Mouse (Mus musculus): ENCODE data around the gene Disc1. TPM values are rescaled to one million over a fixed set of nuclear protein-coding genes. Genes with fewer than 3 reads are reported as not detected.
A peak's percentile ranks its signal among the peaks of the same experiment; 100 is the strongest.

The Disc1 gene
- polyA plus RNA-seq, 1 experiment from 2014 or later: 0.94 TPM

GRCm38 (mm10) chr8:125074141-125074540, 20.1 kb downstream of the Disc1 start:
- ATAC-seq (ENCODE audit: insufficient read depth, low FRiP score, low TSS enrichment) (no peak), DNase-seq (ENCODE audit: low spot score) (no peak)
- 93% methylated on average over 10 of the region's 10 CpGs for WGBS
- H3K36me3 ChIP-seq (ENCODE audit: control insufficient read depth, insufficient read depth, low read length): no peaks in the 10 kb centered on the region
- no peak overlapping the region for H3K4me3 ChIP-seq (ENCODE audit: low read depth, low read length)
- H3K9me3 ChIP-seq (ENCODE audit: control insufficient read depth, low read length): no peaks in the 10 kb centered on the region
- no peak overlapping the region for H3K4me2 ChIP-seq (ENCODE audit: low read depth)
- peaks cover 2% of the 10 kb centered on the region; the same call in 1 of the 2 replicates for H3K4me1 ChIP-seq (ENCODE audit: control insufficient read depth, insufficient read depth, low read length)
- no peaks in the 10 kb centered on the region for H3K27me3 ChIP-seq (ENCODE audit: control insufficient read depth, insufficient read depth, low read length)
- H3K27ac ChIP-seq (ENCODE audit: low read depth, low read length): no peak overlapping the region
- H3K9ac ChIP-seq (ENCODE audit: low read length): no peak overlapping the region

- no peak overlapping the region for H3K4me2 ChIP-seq (ENCODE audit: low read depth)
- H3K36me3 ChIP-seq (ENCODE audit: control insufficient read depth, insufficient read depth, low read length): no peaks in the 10 kb centered on the region
- H3K4me1 ChIP-seq (ENCODE audit: control insufficient read depth, insufficient read depth, low read length): peaks cover 2% of the 10 kb centered on the region; the same call in 1 of the 2 replicates
- H3K27me3 ChIP-seq (ENCODE audit: control insufficient read depth, insufficient read depth, low read length): no peaks in the 10 kb centered on the region
- no peaks in the 10 kb centered on the region for H3K9me3 ChIP-seq (ENCODE audit: control insufficient read depth, low read length)
- ATAC-seq (ENCODE audit: insufficient read depth, low FRiP score, low TSS enrichment): no peak
- DNase-seq (ENCODE audit: low spot score): no peak
- no peak overlapping the region for H3K27ac ChIP-seq (ENCODE audit: low read depth, low read length)
- no peak overlapping the region for H3K4me3 ChIP-seq (ENCODE audit: low read depth, low read length)
- WGBS: 88% methylated on average over 2 of the region's 2 CpGs
- H3K9ac ChIP-seq (ENCODE audit: low read length): no peak overlapping the region
Measured at GRCm38 (mm10) chr8:125074581-125074980, 20.6 kb downstream of the Disc1 start.

- 88% methylated on average over 4 of the region's 4 CpGs for WGBS
- no peak overlapping the region for H3K4me3 ChIP-seq (ENCODE audit: low read depth, low read length)
- ATAC-seq (ENCODE audit: insufficient read depth, low FRiP score, low TSS enrichment): no peak
- peaks cover 2% of the 10 kb centered on the region; the same call in 1 of the 2 replicates for H3K4me1 ChIP-seq (ENCODE audit: control insufficient read depth, insufficient read depth, low read length)
- H3K36me3 ChIP-seq (ENCODE audit: control insufficient read depth, insufficient read depth, low read length): no peaks in the 10 kb centered on the region
- no peak overlapping the region for H3K4me2 ChIP-seq (ENCODE audit: low read depth)
- no peaks in the 10 kb centered on the region for H3K9me3 ChIP-seq (ENCODE audit: control insufficient read depth, low read length)
- H3K27ac ChIP-seq (ENCODE audit: low read depth, low read length): no peak overlapping the region
- no peak overlapping the region for H3K9ac ChIP-seq (ENCODE audit: low read length)
- DNase-seq (ENCODE audit: low spot score): no peak
- no peaks in the 10 kb centered on the region for H3K27me3 ChIP-seq (ENCODE audit: control insufficient read depth, insufficient read depth, low read length)
Measured at GRCm38 (mm10) chr8:125075389-125075788, 21.4 kb downstream of the Disc1 start.

- no peak for ATAC-seq (ENCODE audit: insufficient read depth, low FRiP score, low TSS enrichment)
Measured at GRCm38 (mm10) chr8:125077326-125077725, 23.3 kb downstream of the Disc1 start.

GRCm38 (mm10) chr8:125078771-125079384, 24.9 kb downstream of the Disc1 start:
- Histone ChIP-seq H3K9me3 (ENCODE audit: control insufficient read depth, low read length) (no peaks in the 10 kb centered on the region), H3K36me3 (ENCODE audit: control insufficient read depth, insufficient read depth, low read length) (no peaks in the 10 kb centered on the region), H3K9ac (ENCODE audit: low read length) (no peak overlapping the region), H3K4me1 (ENCODE audit: control insufficient read depth, insufficient read depth, low read length) (peaks cover 2% of the 10 kb centered on the region; the same call in 1 of the 2 replicates), H3K4me2 (ENCODE audit: low read depth) (no peak overlapping the region), H3K27ac (ENCODE audit: low read depth, low read length) (no peak overlapping the region), H3K4me3 (ENCODE audit: low read depth, low read length) (no peak overlapping the region), H3K27me3 (ENCODE audit: control insufficient read depth, insufficient read depth, low read length) (no peaks in the 10 kb centered on the region)
- 63% methylated on average over 9 of the region's 9 CpGs for WGBS
- DNase-seq (ENCODE audit: low spot score) (no peak), ATAC-seq (ENCODE audit: insufficient read depth, low FRiP score, low TSS enrichment) (no peak)

More at GRCm38 (mm10) chr8:125077326-125077725, 23.3 kb downstream of the Disc1 start:
- H3K4me1 ChIP-seq (ENCODE audit: control insufficient read depth, insufficient read depth, low read length): peaks cover 2% of the 10 kb centered on the region; the same call in 1 of the 2 replicates
- no peak overlapping the region for H3K9ac ChIP-seq (ENCODE audit: low read length)
- no peak overlapping the region for H3K4me2 ChIP-seq (ENCODE audit: low read depth)
- DNase-seq (ENCODE audit: low spot score): no peak
- H3K27ac ChIP-seq (ENCODE audit: low read depth, low read length): no peak overlapping the region
- WGBS: 95% methylated on average over 8 of the region's 8 CpGs
- H3K4me3 ChIP-seq (ENCODE audit: low read depth, low read length): no peak overlapping the region
- no peaks in the 10 kb centered on the region for H3K27me3 ChIP-seq (ENCODE audit: control insufficient read depth, insufficient read depth, low read length)
- H3K9me3 ChIP-seq (ENCODE audit: control insufficient read depth, low read length): no peaks in the 10 kb centered on the region
- no peaks in the 10 kb centered on the region for H3K36me3 ChIP-seq (ENCODE audit: control insufficient read depth, insufficient read depth, low read length)

GRCm38 (mm10) chr8:125080388-125081344, 26.7 kb downstream of the Disc1 start:
- ATAC-seq (ENCODE audit: insufficient read depth, low FRiP score, low TSS enrichment) (no peak), DNase-seq (ENCODE audit: low spot score) (peak; percentile 17)
- H3K27ac ChIP-seq (ENCODE audit: low read depth, low read length): no peak overlapping the region
- H3K27me3 ChIP-seq (ENCODE audit: control insufficient read depth, insufficient read depth, low read length): no peaks in the 10 kb centered on the region
- H3K36me3 ChIP-seq (ENCODE audit: control insufficient read depth, insufficient read depth, low read length): no peaks in the 10 kb centered on the region
- no peak overlapping the region for H3K4me3 ChIP-seq (ENCODE audit: low read depth, low read length)
- WGBS: 82% methylated on average over 19 of the region's 19 CpGs
- no peak overlapping the region for H3K9ac ChIP-seq (ENCODE audit: low read length)
- peaks cover 2% of the 10 kb centered on the region; the same call in 1 of the 2 replicates for H3K4me1 ChIP-seq (ENCODE audit: control insufficient read depth, insufficient read depth, low read length)
- H3K9me3 ChIP-seq (ENCODE audit: control insufficient read depth, low read length): no peaks in the 10 kb centered on the region
- H3K4me2 ChIP-seq (ENCODE audit: low read depth): no peak overlapping the region

GRCm38 (mm10) chr8:125083746-125084145, 29.8 kb downstream of the Disc1 start:
- DNase-seq (ENCODE audit: low spot score) (no peak), ATAC-seq (ENCODE audit: insufficient read depth, low FRiP score, low TSS enrichment) (no peak)
- Histone ChIP-seq H3K9ac (ENCODE audit: low read length) (no peak overlapping the region), H3K36me3 (ENCODE audit: control insufficient read depth, insufficient read depth, low read length) (no peaks in the 10 kb centered on the region), H3K27me3 (ENCODE audit: control insufficient read depth, insufficient read depth, low read length) (no peaks in the 10 kb centered on the region), H3K4me3 (ENCODE audit: low read depth, low read length) (no peak overlapping the region), H3K4me2 (ENCODE audit: low read depth) (no peak overlapping the region), H3K27ac (ENCODE audit: low read depth, low read length) (0 out of 2 replicates have a peak overlapping the region, but pooled peaks have one; percentile 60), H3K4me1 (ENCODE audit: control insufficient read depth, insufficient read depth, low read length) (no peaks in the 10 kb centered on the region), H3K9me3 (ENCODE audit: control insufficient read depth, low read length) (no peaks in the 10 kb centered on the region)
- WGBS: 74% methylated on average over 4 of the region's 4 CpGs

- no peak overlapping the region for H3K9ac ChIP-seq (ENCODE audit: low read length)
- WGBS: 71% methylated on average over 7 of the region's 7 CpGs
- H3K27me3 ChIP-seq (ENCODE audit: control insufficient read depth, insufficient read depth, low read length): no peaks in the 10 kb centered on the region
- no peaks in the 10 kb centered on the region for H3K9me3 ChIP-seq (ENCODE audit: control insufficient read depth, low read length)
- H3K4me3 ChIP-seq (ENCODE audit: low read depth, low read length): no peak overlapping the region
- no peaks in the 10 kb centered on the region for H3K4me1 ChIP-seq (ENCODE audit: control insufficient read depth, insufficient read depth, low read length)
- DNase-seq (ENCODE audit: low spot score): no peak
- H3K4me2 ChIP-seq (ENCODE audit: low read depth): no peak overlapping the region
- no peaks in the 10 kb centered on the region for H3K36me3 ChIP-seq (ENCODE audit: control insufficient read depth, insufficient read depth, low read length)
- ATAC-seq (ENCODE audit: insufficient read depth, low FRiP score, low TSS enrichment): no peak
- no peak overlapping the region for H3K27ac ChIP-seq (ENCODE audit: low read depth, low read length)
Measured at GRCm38 (mm10) chr8:125084523-125084922, 30.5 kb downstream of the Disc1 start.
